Mouse (Mus musculus) gastrocnemius, adult 8-10 months (tissue): Measurements from ENCODE around the gene Kdelr2. TPM values are rescaled to one million over a fixed set of nuclear protein-coding genes. Genes with fewer than 3 reads are reported as not detected.

ENCODE experiments used
- DNase-seq, 2 experiments: peaks; one replicate each; pipeline ENCODE4 v3.0.0; 2022; ENCODE audit warnings: low spot score in 2 of 2
- total RNA-seq, 4 experiments: library from RNA; stranded (reverse); gene quantifications; 2 replicates each; pipeline ENCODE4 v1.2.4; 2022

The Kdelr2 gene
- total RNA-seq, 4 experiments from 2014 or later = 31.4 to 36.1 (median 32.8) TPM

DNA sequence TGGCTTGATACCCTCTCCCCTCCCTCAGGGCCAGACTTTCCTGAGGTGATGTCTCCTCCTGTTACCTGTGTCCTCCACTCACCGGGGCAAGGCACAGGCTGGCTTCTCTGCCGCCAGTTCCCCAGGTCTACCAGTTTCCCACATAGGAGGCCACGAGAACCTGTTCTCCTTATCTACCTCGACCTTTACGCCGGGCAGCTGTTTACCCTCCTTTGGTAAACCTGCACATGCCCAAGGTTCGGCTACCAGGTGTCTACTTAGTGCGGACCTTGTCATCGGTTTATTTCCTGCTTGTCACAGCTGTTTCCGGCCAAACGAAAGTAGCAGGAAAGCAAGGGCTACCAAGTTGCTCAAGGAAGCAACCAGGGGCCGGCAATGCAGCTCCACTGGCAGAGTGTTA lies 3.1 kb upstream of the Kdelr2 start:
- DNase-seq = no peak

DNA sequence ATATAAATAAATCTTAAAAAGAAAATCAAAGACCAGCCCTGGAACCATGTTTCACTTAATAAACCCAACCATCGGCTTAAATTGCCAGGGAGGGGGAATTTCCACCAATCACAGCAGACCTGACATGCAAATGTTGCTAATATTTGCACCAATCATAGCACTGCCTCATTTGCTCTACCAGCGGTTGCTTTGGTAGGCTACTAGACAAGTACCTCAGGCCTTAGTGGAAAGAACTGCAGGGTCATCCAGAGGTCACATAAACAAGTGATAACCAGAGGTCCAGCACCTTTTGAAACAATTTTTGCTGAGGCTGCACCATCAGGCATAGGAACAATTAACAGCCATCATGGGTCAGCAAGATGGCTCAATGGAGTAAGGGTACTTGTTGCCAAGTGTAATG lies 2.1 kb upstream of the Kdelr2 start:
- DNase-seq = no peak

DNA sequence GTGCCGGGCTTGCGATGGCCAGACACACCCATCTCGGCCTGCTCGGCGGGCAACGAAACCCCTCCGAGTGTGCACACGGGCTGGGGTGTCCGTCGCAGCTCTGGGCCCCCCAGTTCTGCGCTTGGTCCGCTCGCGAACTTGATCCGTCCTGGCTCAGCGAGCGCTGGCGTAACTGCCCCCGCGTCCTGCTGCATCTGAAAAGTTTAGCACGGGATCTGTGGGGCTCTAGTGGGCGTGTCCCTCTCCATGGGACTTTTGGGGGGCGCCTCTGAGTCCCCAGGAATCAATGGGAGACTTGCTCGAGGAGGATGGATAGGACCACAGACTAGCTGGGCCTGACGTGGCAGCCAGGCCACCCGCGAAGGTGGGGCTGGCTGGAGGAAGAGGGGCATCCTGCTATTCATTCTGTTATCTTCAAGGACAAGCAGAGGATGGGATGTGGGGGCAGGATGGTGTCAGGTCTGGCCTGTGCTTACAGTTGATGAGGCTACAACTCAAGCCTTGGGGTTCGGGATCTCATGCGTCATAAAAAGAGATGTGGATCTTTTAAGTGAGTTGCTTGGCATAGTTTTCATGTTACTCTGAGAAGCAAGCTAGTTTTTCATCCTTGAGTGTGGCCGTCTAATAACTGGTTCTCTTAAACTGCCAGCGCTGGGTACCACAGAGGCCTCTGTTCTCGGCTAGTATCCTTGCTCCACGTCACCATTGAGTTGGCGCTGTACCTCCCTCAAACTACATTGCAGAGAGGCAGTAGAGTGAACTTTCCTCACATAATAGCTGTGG lies 701 bp downstream of the Kdelr2 start:
- no peak for DNase-seq

DNA sequence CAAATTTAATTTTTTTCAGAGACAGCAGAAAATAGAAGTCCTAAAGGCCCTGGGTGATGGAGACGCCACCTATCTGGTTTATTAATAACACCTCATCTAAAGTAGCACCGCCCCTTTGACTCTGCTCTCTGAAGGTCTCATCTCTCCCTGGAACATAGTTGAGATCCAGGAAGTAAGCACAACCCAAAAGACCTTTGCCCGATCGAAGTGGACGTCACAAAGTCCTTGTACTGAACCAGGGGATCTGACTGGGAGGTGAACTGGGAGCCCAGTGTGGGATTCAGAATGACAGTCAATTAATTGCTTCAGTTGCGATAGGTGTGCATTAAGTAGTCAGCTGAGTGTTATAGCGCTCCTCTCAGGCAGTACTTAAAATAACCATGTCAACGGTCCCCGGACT lies 1.6 kb downstream of the Kdelr2 start:
- DNase-seq = no peak

DNA sequence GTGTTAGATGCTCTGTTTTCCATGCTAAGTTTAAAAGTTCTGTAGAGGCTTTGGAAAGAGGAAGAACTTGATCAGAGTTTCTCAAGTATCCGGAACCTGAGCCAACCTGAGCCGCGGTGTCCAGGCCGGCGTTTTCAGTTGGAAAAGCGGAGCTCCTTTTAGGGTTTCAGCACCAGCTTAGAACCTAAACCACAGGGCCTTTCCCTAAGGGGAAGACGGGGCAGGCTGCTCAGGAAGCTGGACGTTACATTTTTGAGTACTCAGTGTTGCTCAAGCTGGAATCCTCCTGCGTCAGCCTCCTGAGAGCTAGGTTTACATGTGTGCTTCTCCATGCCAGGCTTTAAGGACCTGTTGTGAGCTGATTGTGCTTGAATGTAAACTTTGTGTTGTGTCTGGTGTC lies 2.9 kb downstream of the Kdelr2 start:
- no peak for DNase-seq

DNA sequence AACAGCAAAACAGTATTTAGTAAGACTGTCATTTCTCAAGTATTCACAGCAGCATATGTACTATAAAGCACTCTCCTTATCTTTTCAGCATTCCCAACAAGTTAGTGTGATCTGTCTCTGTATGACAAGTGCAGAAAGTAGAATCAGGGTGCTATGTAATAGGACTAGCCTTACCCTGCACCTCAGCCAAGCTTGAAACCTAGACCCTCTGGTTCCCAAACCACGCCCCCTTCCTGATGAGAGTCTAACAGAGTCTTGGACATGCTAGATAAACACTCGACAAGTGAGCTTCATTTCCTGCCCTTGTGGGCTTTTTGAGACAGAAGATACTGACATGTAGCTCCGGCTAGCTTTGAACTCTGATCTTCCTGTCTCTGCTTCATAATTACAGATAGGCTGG lies 5.6 kb downstream of the Kdelr2 start:
- DNase-seq = no peak

DNA sequence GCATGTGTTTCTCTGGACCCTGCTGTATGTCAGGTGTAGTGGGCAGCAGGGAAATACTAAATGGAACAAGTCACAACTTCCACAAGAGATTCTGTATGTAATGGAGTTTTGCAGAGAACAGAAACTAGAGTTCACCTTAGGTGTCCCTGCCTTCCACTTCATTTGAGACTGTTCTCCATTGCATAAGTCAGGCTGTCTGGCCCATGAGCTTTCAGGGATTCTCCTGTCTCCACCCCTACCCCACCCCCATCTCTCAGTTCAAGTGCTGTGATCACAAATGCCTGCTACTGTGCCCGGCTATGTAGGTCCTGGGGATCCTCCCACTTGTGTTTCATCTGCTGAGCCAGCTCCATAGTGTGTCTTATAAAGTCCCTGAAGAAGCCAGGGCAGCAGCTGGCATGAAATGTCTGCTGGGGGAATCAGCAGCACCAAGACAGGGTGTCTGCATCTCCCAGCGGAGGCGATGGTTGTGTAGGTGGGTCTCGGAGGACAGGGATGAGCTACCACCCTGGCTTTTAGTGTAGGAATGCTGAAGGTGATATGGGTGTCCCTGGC lies 7.3 kb downstream of the Kdelr2 start:
- DNase-seq = no peak

DNA sequence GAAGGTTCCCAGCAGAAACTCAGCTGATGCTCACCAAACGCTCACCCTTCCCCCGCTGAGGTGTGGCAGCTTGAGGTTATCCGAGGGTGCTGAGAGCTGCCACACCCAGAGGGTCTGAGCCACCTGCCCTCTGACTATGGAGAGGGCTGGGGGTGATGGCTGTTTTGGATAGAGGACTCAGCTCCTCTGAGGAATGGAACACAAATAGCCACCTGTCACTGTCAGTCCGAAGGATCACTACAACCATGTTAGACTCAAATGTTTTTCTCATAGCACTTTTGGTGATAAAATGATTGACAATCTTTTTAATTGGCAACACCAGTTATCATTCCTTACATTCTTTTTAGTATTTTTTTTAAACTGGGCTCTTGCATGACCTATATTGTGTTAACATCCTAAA lies 17.8 kb downstream of the Kdelr2 start:
- DNase-seq = no peak

DNA sequence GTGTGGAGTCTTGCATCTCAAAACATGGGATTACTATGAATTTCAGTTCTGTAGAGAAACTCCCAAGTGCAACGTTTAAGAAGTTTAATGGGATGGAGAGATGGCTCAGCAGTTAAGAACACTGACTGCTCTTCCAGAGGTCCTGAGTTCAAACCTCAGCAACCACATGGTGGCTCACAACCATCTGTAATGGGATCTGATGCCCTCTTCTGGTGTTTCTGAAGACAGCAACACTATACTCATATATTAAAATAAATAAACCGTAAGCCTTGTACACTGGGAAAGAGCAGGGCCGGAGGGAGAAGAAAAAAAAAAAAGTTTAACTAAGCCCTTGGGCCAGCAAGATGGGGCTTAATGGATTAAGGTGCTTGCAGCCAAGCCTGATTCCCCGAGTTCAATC lies 19.4 kb downstream of the Kdelr2 start:
- no peak for DNase-seq

DNA sequence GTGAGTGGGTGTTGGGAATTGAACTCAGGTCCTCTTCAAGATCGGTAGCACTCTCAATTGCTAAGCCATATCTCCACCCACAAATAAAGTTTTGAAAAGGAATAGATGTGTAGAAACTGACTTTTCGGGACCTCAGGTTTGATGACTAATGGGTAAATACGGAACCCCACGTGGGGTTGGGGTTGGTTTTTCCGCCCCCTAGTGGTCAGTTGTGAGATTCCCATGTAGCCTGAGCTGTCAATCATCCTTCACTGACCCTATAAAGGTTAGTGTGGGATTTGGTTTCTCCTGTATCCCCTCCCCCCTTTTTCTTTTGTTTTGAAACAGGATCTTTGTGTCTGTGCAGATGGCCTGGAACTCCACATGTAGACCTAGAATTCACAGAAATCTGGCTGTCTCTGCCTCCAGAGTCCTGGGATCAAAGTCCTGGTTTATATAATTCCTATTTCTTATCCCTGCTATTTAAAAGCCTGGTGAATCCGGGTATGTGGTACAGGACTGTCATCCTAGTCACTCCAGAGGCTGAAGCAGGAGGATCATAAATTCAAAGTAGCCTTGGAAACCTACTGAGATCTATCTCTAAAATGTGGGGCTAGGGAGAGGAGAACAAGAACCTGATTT lies 20.4 kb downstream of the Kdelr2 start:
- peak; percentile 19 to 34 for DNase-seq

DNA sequence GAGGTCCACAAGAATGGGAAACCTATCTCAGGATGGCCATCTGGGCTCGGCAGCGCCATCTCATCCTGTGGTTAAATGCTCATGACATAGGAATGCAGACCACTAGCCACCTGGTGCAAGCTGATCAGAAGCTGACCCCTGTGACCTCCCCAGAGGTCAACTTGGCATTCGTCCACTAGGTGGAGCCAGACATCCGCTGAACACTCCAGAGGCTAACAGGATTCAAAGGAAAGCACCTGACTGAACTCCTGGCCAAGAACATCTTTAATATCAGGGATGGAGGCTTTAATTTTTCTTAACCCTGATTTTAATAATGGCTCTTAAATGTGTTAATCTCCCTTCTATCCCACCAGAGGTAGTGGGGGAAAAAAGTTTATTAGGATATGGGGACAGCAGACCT lies 30.8 kb downstream of the Kdelr2 start:
- peak in 1 of 2 experiments; percentile 13 for DNase-seq

DNA sequence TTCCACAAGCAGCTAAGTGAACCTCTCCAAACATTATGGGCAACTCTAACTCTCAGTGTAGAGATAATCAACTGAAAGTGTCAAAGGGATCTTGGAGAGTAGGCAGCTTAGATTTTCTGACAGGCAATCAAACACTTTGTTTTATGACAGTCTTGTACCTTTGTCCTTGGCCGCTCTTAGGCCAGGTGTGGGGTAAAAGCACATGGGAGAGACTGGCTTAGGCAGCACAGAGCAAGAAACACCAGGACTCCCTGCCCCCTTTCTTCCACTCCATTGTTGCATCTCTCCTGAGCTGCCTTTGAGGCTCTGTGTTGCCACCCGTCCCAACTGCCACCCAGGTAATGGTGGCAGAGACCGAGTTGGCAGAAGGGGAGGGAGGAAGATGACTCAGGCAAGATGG lies 37.7 kb downstream of the Kdelr2 start:
- DNase-seq = no peak

DNA sequence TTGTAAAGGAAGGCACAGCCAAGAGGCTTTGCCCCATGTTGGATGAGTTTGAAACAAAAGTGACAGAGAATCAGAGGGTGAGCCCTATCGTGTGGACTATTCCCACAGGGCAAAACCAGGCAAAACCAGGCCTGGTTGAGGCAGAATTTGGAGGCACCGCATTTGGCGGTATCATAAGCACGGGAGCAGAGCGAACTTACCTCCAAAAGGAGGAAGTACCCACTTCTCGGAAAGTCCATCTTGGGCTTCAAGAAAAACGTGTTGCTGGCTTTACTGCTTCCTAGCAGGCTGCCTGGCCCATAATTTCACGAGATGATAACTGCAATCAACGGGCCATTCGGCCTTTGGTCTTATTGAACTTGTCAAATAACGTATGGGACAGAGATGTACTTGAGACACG lies 38.1 kb downstream of the Kdelr2 start:
- DNase-seq = no peak

DNA sequence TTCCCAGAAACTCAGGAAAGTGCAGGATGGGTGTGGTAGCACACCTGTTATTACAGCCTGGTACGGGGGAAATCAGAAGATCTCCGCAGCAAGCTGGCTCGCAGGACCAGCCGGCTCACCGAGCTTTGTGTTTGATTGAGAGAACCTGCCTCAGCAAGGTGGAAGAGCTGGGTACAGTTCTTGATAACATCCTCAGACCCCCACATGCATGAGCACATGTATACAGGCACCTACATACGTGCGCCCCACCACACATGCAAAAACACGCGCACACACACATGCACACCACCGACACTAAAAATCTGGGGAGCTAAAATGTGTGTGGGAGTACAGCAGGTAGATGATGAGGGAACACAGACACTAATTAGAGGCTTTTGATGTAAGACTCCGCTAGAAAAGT lies 60.0 kb downstream of the Kdelr2 start:
- no peak for DNase-seq

DNA sequence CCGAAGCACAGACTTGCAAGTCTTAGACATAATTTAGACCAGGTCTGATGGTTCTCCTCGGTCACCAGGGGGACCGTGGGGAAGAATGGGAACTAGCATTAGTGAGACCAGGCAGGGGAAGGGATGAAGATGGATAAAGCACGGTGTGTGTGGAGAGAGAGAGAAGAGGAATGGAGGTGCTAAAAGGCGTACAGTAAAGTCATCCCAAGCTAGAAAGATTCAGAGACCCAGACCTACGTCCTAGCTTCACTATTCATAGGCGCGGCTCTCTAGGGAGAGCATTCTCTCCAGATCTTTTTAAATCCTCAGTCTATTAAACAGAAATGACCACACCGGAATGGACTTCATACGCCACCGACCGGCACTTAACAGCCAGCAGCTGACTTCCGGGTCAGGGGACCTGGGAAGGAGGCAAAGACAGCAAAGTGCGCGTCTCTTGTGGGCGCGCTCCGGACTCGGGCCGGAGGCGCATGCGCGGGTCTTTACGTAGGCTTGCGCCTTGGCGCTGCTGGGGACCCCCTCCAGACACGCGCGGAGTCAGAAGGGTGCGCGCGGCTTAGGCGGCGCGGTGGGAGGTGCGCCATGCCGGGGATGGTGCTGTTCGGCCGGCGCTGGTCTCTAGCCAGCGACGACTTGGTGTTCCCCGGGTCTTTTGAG lies 60.6 kb downstream of the Kdelr2 start, which contains the start of gene Daglb:
Gene Daglb, plus strand, starts transcription at position 485 of the 657 bp plus-strand sequence.
- peak; percentile 75 to 87 for DNase-seq

DNA sequence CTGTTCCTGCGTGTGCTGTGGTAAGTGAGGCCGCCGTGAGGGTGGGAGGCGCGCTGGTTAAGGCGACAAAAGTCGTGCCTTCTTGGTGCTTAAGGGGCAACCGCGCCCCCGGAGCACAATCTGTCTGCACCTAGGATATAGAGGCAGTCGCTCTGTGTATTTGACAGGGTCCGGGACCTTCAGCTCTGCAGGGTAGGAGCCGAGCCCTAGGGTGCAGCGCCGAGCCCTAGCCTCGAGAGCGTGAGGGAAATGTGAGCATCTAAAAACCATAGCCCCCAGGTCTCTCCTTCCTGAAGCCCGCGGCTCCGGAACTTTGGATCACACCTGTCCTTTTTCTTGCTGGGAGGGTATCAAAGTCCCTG lies 61.1 kb downstream of the Kdelr2 start:
- DNase-seq = no peak

DNA sequence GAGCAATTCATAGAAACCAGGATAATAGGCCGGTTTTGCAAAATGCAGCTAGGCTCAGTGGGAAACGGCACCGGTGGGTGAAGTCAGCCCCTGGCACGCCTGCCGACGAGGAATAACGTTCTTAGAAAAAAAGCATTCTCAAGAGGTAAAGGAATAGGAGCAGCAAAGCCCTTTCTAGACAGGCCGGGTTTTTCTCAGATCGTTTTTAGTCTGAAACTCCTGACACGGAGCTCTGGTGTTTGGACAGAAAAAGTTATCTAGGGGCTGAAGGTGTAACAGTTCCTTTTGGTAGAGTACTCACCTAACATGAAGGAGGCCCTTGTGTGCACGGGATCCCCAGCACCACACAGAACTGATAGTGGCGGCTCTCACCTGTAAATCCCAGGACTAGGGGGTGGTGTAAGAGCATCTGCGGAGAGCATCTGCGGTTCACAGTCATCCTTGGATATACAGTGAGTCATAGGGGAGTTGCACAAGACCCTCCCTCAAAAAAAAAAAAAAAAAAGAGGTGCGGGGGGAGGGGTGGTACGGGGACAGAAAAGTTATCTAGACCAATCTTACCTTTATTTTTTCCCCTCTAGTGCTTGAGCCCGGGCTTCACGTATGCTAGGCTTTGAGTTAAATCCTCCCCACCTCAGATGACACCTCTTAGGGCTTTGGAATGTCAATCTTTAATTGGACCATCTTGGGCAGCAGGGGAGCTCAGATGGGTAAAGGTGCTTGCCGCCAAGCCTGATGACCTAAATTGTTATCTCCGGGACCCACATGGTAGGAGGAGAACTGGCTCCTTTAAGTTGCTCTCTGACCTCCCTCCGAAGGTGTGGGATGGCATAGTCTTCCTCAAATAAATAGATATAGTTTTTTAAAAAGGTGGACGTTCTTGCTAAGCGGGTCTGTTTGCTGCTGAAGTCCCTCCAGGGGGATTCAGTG lies 61.8 kb downstream of the Kdelr2 start:
- no peak for DNase-seq

DNA sequence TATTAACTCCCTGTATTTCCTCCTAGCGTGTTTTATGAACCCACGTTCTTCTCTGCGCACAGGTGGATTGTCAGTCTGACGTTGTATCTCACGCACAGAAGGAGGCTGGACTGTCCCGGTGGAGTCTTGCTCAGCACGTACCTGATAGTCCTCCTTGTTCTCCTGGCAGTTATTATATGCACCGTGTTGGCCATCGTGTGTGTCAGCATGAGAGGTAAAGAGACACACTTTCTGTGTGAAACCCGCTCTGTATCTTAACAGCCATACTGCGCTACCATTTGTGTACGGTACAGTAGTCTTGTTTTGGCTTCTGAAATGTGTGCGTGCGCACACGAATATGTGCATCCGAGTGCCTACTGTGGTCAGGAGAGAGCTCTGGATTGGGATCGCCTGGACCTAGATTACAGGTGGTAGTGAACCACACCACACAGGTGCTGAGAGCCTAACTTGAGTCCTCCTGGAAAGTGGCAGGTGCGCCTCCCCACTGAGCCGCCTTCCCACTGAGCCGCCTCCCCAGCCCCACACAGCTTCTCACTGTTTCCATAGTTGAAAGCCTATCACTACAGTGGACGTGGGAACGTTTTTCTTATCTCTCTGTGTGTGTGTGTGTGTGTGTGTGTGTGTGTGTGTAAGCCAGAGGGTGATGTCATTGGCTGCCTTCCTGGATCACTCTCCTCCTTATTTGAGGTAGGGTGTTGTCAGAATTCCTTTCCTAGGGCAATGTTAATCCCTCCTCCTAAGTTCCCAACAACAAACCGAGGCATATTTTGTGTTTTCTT lies 63.4 kb downstream of the Kdelr2 start:
- DNase-seq = no peak

DNA sequence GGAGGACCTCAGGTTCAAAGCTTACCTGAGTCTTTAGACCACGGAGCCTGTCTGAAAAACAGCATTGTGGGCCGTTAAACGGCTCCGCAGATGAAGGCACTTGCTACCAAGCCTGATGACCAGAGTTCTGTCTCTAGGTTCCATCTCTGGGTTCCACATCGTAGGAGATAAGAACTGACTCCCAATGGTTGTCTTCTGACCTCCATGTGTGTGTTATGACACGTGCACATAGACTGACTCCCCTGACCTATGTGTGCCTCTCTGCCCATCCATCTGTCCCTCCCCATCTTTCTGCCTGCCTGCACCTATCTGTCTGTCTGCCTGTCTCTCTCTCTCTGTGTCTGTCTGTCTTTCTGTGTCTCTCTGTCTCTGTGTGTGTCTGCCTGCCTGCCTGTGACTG lies 64.3 kb downstream of the Kdelr2 start:
- no peak for DNase-seq

DNA sequence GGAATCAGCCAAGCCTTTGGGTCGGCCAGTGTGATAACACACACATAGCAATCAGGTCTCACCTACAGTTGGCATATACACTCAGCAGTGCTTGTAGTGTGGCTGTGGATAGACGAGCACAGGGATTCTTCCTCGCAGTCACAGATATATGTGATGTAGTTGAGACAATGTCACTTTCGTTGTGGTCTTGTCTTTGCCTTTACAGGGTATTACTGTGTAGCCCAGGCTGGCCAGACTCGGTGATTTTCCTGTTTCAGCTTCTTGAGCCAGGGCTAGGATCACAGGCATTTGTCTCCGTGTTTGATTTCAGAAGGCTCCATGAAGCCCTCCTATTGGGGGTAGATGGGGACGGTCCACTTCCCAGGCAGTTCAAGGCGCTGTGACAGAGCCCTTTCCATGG lies 66.0 kb downstream of the Kdelr2 start:
- DNase-seq = no peak
